Mouse (Mus musculus): ENCODE results near the gene Cyb5rl. TPM values are rescaled to one million over a fixed set of nuclear protein-coding genes. Genes with fewer than 3 reads are reported as not detected.

Cyb5rl gene
- 5.2 and 6.9 TPM in 2 replicates for polyA plus RNA-seq (2014; fragmentation: Nextera tagmentation; extraction: Ambion mirVana)

DNA sequence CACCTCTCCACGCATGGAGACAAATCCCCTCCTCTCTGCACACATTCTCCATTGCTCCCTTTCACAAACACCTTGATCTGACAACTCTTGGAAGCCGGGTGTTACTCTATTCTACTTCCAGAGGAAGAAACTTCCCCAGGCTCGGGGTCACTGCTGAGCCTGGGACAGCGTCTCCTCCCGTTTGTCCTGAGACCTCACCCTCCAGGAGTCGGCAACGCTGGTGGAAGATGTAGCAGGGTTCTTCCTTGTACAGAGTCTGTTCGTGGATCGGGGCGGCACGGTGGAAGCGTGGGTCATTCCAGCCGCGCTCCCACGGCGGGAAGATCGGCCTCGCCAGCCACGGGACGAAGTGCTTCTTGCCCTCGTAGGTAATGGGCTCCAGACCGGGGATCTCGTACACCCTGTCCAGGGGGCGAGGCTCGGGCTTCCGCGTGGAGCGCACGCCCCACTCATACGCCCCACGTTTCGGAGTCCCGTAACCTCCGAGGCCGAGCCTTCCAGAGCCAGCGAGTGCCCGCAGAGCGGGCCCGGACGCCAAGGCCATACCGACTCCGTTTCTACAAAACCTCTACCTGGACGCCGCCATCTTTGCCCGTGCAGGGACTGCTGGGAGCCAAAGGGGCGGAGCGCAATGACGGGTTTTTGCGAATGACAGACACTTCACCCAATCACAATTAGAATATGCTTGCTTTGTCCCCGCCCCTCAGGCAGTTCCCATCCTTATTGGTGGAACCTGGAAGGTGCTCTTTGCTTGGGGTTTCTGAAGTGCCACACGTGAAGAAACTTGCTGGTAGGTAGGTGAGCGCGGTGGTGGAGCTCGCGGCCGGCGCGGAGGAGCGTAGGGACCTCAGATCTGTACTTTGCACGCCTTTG lies at the start of gene Cyb5rl, which contains the start of gene Mrpl37:
Cyb5rl (plus strand) TSS at position 737 of the 873 bp plus-strand sequence.
Mrpl37 (minus strand) TSS at position 617 of the 873 bp plus-strand sequence.
- peak; percentile 100 for ATAC-seq (replicated peaks; ENCODE audit: low FRiP score)

DNA sequence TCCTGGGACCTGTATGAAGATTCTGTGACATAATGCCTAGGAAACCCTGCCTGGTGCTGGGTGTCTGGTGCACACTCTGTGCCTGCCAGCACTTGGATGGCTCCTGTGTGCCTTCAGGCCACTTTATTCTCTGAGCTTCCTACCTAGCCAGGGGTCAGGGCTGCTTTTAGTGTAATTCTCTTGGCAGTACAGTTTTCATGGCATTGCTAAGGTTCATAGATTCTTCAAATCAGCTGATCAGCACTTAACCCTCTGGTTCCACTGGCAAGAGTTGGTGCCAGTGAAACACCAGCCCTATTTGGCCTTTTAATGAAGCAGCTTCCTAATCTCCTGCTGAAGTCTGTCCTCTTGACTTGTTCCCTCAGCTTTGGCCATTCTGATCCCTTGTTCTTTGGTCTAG lies 49.5 kb upstream of the Cyb5rl start:
- no peak overlapping the region for H3K4me2 ChIP-seq (ENCODE audit: low read depth, low read length, severe bottlenecking)
- H3K27me3 ChIP-seq (ENCODE audit: control insufficient read depth, insufficient read depth, low read length) = no peaks in the 10 kb centered on the region
- H3K9ac ChIP-seq (ENCODE audit: low read length) = no peak overlapping the region
- no peaks in the 10 kb centered on the region; the same call in 1 of the 2 replicates for H3K36me3 ChIP-seq (ENCODE audit: control insufficient read depth, insufficient read depth, low read length)
- H3K27ac ChIP-seq (ENCODE audit: low read depth, low read length) = no peak overlapping the region
- DNase-seq (ENCODE audit: low spot score) (no peak), ATAC-seq (replicated peaks; ENCODE audit: low FRiP score) (no peak)
- no peaks in the 10 kb centered on the region for H3K9me3 ChIP-seq (ENCODE audit: control insufficient read depth, low read length)
- peaks cover 33% of the 10 kb centered on the region for H3K4me1 ChIP-seq (replicated peaks; ENCODE audit: control insufficient read depth, insufficient read depth, low read length)
- H3K4me3 ChIP-seq (ENCODE audit: low read depth, low read length) = no peak overlapping the region

More for the DNA sequence above, at the start of gene Cyb5rl, which contains the start of gene Mrpl37:
- H3K4me2 ChIP-seq (ENCODE audit: low read depth, low read length, severe bottlenecking) = peak within 1 kb of the TSS; percentile 92
- H3K36me3 ChIP-seq (ENCODE audit: control insufficient read depth, insufficient read depth, low read length) = no peaks in the 10 kb centered on the region
- DNase-seq (ENCODE audit: low spot score) = peak; percentile 96
- peak within 1 kb of the TSS; percentile 84 for H3K9ac ChIP-seq (ENCODE audit: low read length)
- H3K27ac ChIP-seq (ENCODE audit: low read depth, low read length) = no peak within 1 kb of the TSS
- H3K9me3 ChIP-seq (ENCODE audit: control insufficient read depth, low read length) = no peaks in the 10 kb centered on the region
- 0 out of 2 replicates have a peak, but pooled peaks cover 2% of the 10 kb centered on the region for H3K4me1 ChIP-seq (replicated peaks; ENCODE audit: control insufficient read depth, insufficient read depth, low read length)
- WGBS = under 1% methylated on average over 60 of the region's 60 CpGs
- H3K27me3 ChIP-seq (ENCODE audit: control insufficient read depth, insufficient read depth, low read length) = no peaks in the 10 kb centered on the region
- H3K4me3 ChIP-seq (ENCODE audit: low read depth, low read length) = peak within 1 kb of the TSS; percentile 92

DNA sequence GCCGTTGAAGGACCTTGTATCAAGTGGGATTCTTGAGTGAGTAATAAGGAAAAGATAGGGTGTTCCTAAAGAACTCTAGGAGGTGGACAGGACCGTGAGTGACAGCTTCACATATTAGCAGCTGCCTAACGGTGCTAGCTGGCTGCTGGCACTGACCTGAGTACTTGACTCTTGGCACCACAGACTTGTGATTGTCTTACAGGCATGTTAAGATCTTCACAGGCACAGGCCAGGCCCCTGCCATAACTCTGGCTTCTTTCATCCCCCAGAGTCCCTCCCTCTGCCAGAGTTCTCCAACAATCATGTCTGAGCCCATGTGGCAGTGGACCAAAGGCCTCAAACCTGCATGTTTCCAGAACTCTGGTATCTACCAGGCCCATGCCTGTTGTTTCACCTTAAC lies 48.3 kb upstream of the Cyb5rl start:
- H3K27ac ChIP-seq (ENCODE audit: low read depth, low read length) = no peak overlapping the region
- H3K27me3 ChIP-seq (ENCODE audit: control insufficient read depth, insufficient read depth, low read length) = no peaks in the 10 kb centered on the region
- no peak for DNase-seq (ENCODE audit: low spot score)
- H3K9ac ChIP-seq (ENCODE audit: low read length) = no peak overlapping the region
- peaks cover 33% of the 10 kb centered on the region for H3K4me1 ChIP-seq (replicated peaks; ENCODE audit: control insufficient read depth, insufficient read depth, low read length)
- H3K4me3 ChIP-seq (ENCODE audit: low read depth, low read length) = no peak overlapping the region
- H3K4me2 ChIP-seq (ENCODE audit: low read depth, low read length, severe bottlenecking) = no peak overlapping the region
- no peaks in the 10 kb centered on the region for H3K9me3 ChIP-seq (ENCODE audit: control insufficient read depth, low read length)
- no peak for ATAC-seq (replicated peaks; ENCODE audit: low FRiP score)
- no peaks in the 10 kb centered on the region; the same call in 1 of the 2 replicates for H3K36me3 ChIP-seq (ENCODE audit: control insufficient read depth, insufficient read depth, low read length)
- 82% methylated on average over 3 of the region's 3 CpGs for WGBS

DNA sequence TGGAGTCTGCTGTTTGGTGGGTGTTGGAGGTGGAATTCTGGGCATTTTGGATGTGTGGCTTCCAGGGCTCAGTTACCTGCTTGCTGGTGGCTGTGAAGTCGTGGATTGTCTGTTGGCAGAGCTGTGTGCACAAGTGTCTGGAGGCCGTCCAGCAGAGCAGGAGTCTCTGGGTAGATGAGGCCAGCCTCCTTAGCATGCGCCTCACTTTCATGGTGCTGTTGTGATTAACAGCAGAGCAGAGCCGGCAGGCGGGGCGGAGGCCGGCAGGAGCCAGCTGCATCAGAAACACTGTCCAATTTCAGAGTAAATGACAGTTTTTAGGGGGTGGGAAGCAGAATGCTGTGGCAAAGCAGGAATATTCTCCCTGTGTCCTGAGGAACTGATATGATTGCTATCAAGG lies 47.8 kb upstream of the Cyb5rl start:
- 71% methylated on average over 7 of the region's 7 CpGs for WGBS
- H3K4me2 ChIP-seq (ENCODE audit: low read depth, low read length, severe bottlenecking) = no peak overlapping the region
- no peaks in the 10 kb centered on the region for H3K9me3 ChIP-seq (ENCODE audit: control insufficient read depth, low read length)
- ATAC-seq (replicated peaks; ENCODE audit: low FRiP score) (no peak), DNase-seq (ENCODE audit: low spot score) (no peak)
- H3K27me3 ChIP-seq (ENCODE audit: control insufficient read depth, insufficient read depth, low read length) = no peaks in the 10 kb centered on the region
- no peak overlapping the region for H3K27ac ChIP-seq (ENCODE audit: low read depth, low read length)
- no peak overlapping the region for H3K9ac ChIP-seq (ENCODE audit: low read length)
- H3K4me1 ChIP-seq (replicated peaks; ENCODE audit: control insufficient read depth, insufficient read depth, low read length) = peaks cover 35% of the 10 kb centered on the region
- no peaks in the 10 kb centered on the region; the same call in 1 of the 2 replicates for H3K36me3 ChIP-seq (ENCODE audit: control insufficient read depth, insufficient read depth, low read length)
- no peak overlapping the region for H3K4me3 ChIP-seq (ENCODE audit: low read depth, low read length)

DNA sequence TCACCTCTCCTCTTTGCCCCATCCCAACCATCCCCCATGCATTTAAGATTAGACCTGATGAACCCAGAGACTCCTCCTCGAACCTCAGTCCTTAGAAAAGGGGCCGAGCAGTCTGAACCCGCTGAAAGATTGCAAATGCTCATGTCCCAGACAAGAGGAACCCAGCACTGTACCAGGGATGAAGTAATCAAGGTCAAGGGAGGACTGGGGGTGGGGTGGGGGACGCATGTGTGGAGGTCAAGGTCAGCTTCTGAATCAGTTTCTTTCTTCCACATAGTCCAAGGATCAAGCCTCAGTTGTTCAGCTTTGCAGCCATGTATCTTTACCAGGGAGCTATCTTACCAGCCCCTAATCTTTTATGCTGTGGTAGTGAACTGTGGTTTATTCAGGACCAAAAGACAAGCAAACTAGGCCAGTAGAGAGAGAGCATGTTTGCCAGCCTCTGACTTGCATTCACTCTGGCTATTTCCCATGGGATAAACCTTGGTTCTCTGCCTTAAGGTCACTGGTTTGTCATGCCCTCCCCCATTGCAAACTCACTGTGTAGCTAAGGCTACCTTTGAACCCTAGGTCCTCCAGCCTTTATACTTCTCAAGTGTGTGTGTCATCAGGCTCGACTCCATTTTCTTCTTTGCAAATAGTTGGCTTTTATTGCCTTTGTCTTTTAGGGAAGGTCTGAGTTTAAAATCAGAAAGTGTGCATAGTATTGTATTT lies 46.3 kb upstream of the Cyb5rl start:
- no peak overlapping the region for H3K4me2 ChIP-seq (ENCODE audit: low read depth, low read length, severe bottlenecking)
- 74% methylated on average over 5 of the region's 5 CpGs for WGBS
- H3K4me3 ChIP-seq (ENCODE audit: low read depth, low read length) = no peak overlapping the region
- H3K27ac ChIP-seq (ENCODE audit: low read depth, low read length) = no peak overlapping the region
- peaks cover 36% of the 10 kb centered on the region for H3K4me1 ChIP-seq (replicated peaks; ENCODE audit: control insufficient read depth, insufficient read depth, low read length)
- H3K9me3 ChIP-seq (ENCODE audit: control insufficient read depth, low read length) = no peaks in the 10 kb centered on the region
- ATAC-seq (replicated peaks; ENCODE audit: low FRiP score) (no peak), DNase-seq (ENCODE audit: low spot score) (no peak)
- no peak overlapping the region for H3K9ac ChIP-seq (ENCODE audit: low read length)
- no peaks in the 10 kb centered on the region for H3K27me3 ChIP-seq (ENCODE audit: control insufficient read depth, insufficient read depth, low read length)
- H3K36me3 ChIP-seq (ENCODE audit: control insufficient read depth, insufficient read depth, low read length) = no peaks in the 10 kb centered on the region; the same call in 1 of the 2 replicates

DNA sequence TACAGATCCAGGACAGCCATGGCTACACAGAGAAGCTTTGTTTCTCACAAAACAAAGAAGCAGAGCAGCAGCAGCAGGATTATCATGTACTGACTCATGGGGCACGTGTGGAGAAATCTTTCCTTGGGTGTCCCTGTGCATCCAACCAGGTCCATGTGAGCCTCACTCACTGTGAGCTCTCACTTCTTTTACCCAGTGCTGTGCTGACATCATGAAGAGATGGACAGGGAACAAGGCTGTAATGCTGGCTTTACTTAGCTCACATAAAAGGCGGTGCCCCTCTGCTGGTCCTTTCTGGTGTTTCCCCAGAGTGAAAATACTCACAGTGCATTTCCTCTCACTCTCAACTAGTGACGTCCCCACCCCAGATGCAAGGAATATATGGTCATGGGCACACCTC lies 45.3 kb upstream of the Cyb5rl start:
- no peak for DNase-seq (ENCODE audit: low spot score)
- ATAC-seq (replicated peaks; ENCODE audit: low FRiP score) = no peak
- no peak overlapping the region for H3K4me2 ChIP-seq (ENCODE audit: low read depth, low read length, severe bottlenecking)
- 75% methylated on average over 3 of the region's 3 CpGs for WGBS
- no peaks in the 10 kb centered on the region for H3K9me3 ChIP-seq (ENCODE audit: control insufficient read depth, low read length)
- no peaks in the 10 kb centered on the region for H3K36me3 ChIP-seq (ENCODE audit: control insufficient read depth, insufficient read depth, low read length)
- no peak overlapping the region for H3K27ac ChIP-seq (ENCODE audit: low read depth, low read length)
- no peak overlapping the region for H3K4me3 ChIP-seq (ENCODE audit: low read depth, low read length)
- H3K4me1 ChIP-seq (replicated peaks; ENCODE audit: control insufficient read depth, insufficient read depth, low read length) = peaks cover 27% of the 10 kb centered on the region
- no peak overlapping the region for H3K9ac ChIP-seq (ENCODE audit: low read length)
- no peaks in the 10 kb centered on the region for H3K27me3 ChIP-seq (ENCODE audit: control insufficient read depth, insufficient read depth, low read length)

DNA sequence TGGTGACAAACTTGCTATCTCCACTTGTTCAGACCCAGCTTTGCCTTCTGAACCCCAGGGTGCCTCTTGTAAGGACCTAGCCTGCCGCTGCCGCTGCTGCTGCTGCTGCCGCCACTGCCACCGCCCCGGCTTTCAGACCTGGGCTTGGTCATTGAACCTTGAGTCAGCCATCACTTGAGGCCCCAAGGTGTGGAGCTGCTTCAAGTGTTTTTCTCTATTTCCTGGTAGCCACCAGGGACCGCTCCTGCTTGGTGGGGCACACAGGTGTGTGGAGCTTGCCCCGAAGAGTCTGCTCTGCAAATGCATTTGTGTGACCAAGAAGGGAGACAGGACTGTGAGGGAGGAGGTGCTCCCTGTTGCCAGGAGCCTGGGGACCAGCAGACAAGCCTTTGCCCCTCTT lies 41.9 kb upstream of the Cyb5rl start:
- DNase-seq (ENCODE audit: low spot score) (no peak), ATAC-seq (replicated peaks; ENCODE audit: low FRiP score) (no peak)
- Histone ChIP-seq H3K4me3 (ENCODE audit: low read depth, low read length) (no peak overlapping the region), H3K4me1 (replicated peaks; ENCODE audit: control insufficient read depth, insufficient read depth, low read length) (peaks cover 12% of the 10 kb centered on the region; the same call in 1 of the 2 replicates), H3K9me3 (ENCODE audit: control insufficient read depth, low read length) (no peaks in the 10 kb centered on the region), H3K9ac (ENCODE audit: low read length) (no peak overlapping the region), H3K27me3 (ENCODE audit: control insufficient read depth, insufficient read depth, low read length) (no peaks in the 10 kb centered on the region), H3K36me3 (ENCODE audit: control insufficient read depth, insufficient read depth, low read length) (peaks cover 3% of the 10 kb centered on the region; the same call in 1 of the 2 replicates), H3K4me2 (ENCODE audit: low read depth, low read length, severe bottlenecking) (no peak overlapping the region), H3K27ac (ENCODE audit: low read depth, low read length) (no peak overlapping the region)
- 83% methylated on average over 7 of the region's 7 CpGs for WGBS

DNA sequence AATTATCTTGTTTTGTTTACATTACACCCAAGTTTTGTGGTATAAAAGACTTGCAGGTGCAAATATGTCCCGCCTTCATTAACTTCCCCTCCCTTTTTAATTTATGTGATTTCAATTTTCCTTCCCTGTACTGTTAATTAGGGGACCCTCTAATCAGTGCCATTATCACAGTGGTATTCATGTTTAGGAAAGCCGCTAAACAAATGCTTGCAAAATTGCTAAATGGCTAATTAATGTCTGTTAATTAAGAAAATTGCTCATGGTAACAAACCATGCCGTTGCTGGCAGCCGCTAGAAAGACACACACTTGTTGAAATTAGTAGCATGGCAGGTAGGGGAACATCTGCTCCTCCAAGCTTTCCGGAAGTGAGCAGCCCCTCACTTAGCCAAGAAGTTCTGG lies 41.4 kb upstream of the Cyb5rl start:
- 64% methylated on average over 5 of the region's 5 CpGs for WGBS
- Histone ChIP-seq H3K9ac (ENCODE audit: low read length) (no peak overlapping the region), H3K4me1 (replicated peaks; ENCODE audit: control insufficient read depth, insufficient read depth, low read length) (peaks cover 10% of the 10 kb centered on the region; the same call in 1 of the 2 replicates), H3K9me3 (ENCODE audit: control insufficient read depth, low read length) (no peaks in the 10 kb centered on the region), H3K36me3 (ENCODE audit: control insufficient read depth, insufficient read depth, low read length) (peaks cover 3% of the 10 kb centered on the region; the same call in 1 of the 2 replicates), H3K4me2 (ENCODE audit: low read depth, low read length, severe bottlenecking) (no peak overlapping the region), H3K27ac (ENCODE audit: low read depth, low read length) (0 out of 2 replicates have a peak overlapping the region, but pooled peaks have one; percentile 18), H3K4me3 (ENCODE audit: low read depth, low read length) (no peak overlapping the region), H3K27me3 (ENCODE audit: control insufficient read depth, insufficient read depth, low read length) (no peaks in the 10 kb centered on the region)
- no peak for DNase-seq (ENCODE audit: low spot score)
- ATAC-seq (replicated peaks; ENCODE audit: low FRiP score) = no peak; the same call in 1 of the 2 replicates

Data from forebrain, embryonic 11.5 days (tissue).